Mouse (Mus musculus) liver, adult 2 months (tissue): ENCODE results near the gene Wbp1l. TPM values are rescaled to one million over a fixed set of nuclear protein-coding genes. Genes with fewer than 3 reads are reported as not detected.

Experiments used
- DNase-seq: peaks from one replicate; pipeline ENCODE4 v3.0.0-alpha.2; 2011; ENCODE audit warnings: low read depth, low spot score; ENCODE audit errors: extremely low read depth
- H3K27ac ChIP-seq: fragments of 200-500 bp; replicated peaks from 2 replicates; pipeline ENCODE4 v1.5.1; 2012; ENCODE audit warnings: low read depth, mild to moderate bottlenecking, control low read depth, inconsistent platforms, low read length; ENCODE audit not compliant: insufficient read depth
- H3K27me3 ChIP-seq: fragments of 200-500 bp; 2 replicates; pipeline ENCODE4 v1.6.1; 2012; ENCODE audit warnings: mild to moderate bottlenecking, moderate library complexity, low read length, inconsistent platforms; ENCODE audit not compliant: control insufficient read depth, insufficient read depth
- H3K36me3 ChIP-seq: fragments of 200-500 bp; 2 replicates; pipeline ENCODE4 v1.6.1; 2012; ENCODE audit warnings: low read length, inconsistent platforms; ENCODE audit not compliant: control insufficient read depth, insufficient read depth
- H3K4me1 ChIP-seq: fragments of 200-500 bp; 2 replicates; pipeline ENCODE4 v1.6.1; 2011; ENCODE audit warnings: low read length; ENCODE audit not compliant: control insufficient read depth, insufficient read depth
- H3K4me3 ChIP-seq: fragments of 200-500 bp; 2 replicates; pipeline ENCODE4 v1.5.1; 2011; ENCODE audit warnings: low read depth, mild to moderate bottlenecking, control low read depth, low read length, moderate library complexity; ENCODE audit not compliant: insufficient read depth
- H3K79me2 ChIP-seq: fragments of 200-500 bp; 2 replicates; pipeline ENCODE4 v1.6.1; 2012; ENCODE audit warnings: inconsistent platforms, mild to moderate bottlenecking, low read length, moderate library complexity; ENCODE audit not compliant: control insufficient read depth, insufficient read depth
- H3K9ac ChIP-seq: fragments of 200-500 bp; 2 replicates; pipeline ENCODE4 v1.6.1; 2012; ENCODE audit warnings: low read depth, mild to moderate bottlenecking, control low read depth, inconsistent platforms, low read length
- CTCF ChIP-seq: fragments of 200-500 bp; IDR thresholded peaks from 2 replicates; pipeline ENCODE4 v1.5.1; 2011; ENCODE audit warnings: low read depth, low read length, control low read depth
- POLR2A ChIP-seq: fragments of 200-500 bp; IDR thresholded peaks from 2 replicates; pipeline ENCODE4 v1.6.1; 2011; ENCODE audit warnings: low read length, control low read depth; ENCODE audit not compliant: insufficient read depth; ENCODE audit errors: extremely low read depth
- WGBS: fragments of 180-500 bp; shearing (Covaris S2); methylation state at CpG from one replicate; pipeline ENCODE4 v1.1.7; 2018; 5-methylcytosine and 5-hydroxymethylcytosine counted together
- polyA plus RNA-seq: library from polyadenylated mRNA; depleted of rRNA; stranded (reverse); fragments of >200 nt; gene quantifications from 2 replicates; pipeline ENCODE4 v1.2.3, GENCODE M21; 2012
- total RNA-seq: library from RNA; depleted of rRNA; stranded (reverse); fragments of >200 nt; gene quantifications from 2 replicates; pipeline ENCODE4 v1.2.3, GENCODE M21; 2014

The Wbp1l gene
- total and polyA plus RNA-seq, 2 experiments: 66.7 to 140 TPM

GRCm38 (mm10) chr19:46665474-46665873 lies 66.6 kb downstream of the Wbp1l start:
- TF ChIP-seq POLR2A: no peak
- no peak for TF ChIP-seq CTCF
- no peak overlapping the region for H3K9ac ChIP-seq
- no peak overlapping the region for H3K4me3 ChIP-seq
- DNase-seq: peak; percentile 5
- no peaks in the 10 kb centered on the region for H3K79me2 ChIP-seq
- peaks cover 31% of the 10 kb centered on the region for H3K4me1 ChIP-seq
- 84% methylated on average over 7 of the region's 7 CpGs for WGBS
- no peaks in the 10 kb centered on the region for H3K27me3 ChIP-seq
- no peaks in the 10 kb centered on the region for H3K36me3 ChIP-seq
- H3K27ac ChIP-seq: no peak overlapping the region

GRCm38 (mm10) chr19:46667300-46667699 lies 68.4 kb downstream of the Wbp1l start:
- DNase-seq: no peak
- peaks cover 27% of the 10 kb centered on the region for H3K4me1 ChIP-seq
- 41% methylated on average over 11 of the region's 11 CpGs for WGBS
- no peaks in the 10 kb centered on the region for H3K36me3 ChIP-seq
- H3K79me2 ChIP-seq: no peaks in the 10 kb centered on the region
- TF ChIP-seq CTCF: no peak
- no peak for TF ChIP-seq POLR2A
- H3K9ac ChIP-seq: no peak overlapping the region
- no peaks in the 10 kb centered on the region for H3K27me3 ChIP-seq
- H3K4me3 ChIP-seq: no peak overlapping the region
- peak overlapping the region; percentile 73 for H3K27ac ChIP-seq

- Histone ChIP-seq H3K27ac (peak overlapping the region; percentile 73), H3K36me3 (no peaks in the 10 kb centered on the region), H3K79me2 (no peaks in the 10 kb centered on the region), H3K4me1 (peaks cover 30% of the 10 kb centered on the region), H3K27me3 (no peaks in the 10 kb centered on the region), H3K4me3 (0 out of 2 replicates have a peak overlapping the region, but pooled peaks have one; percentile 0), H3K9ac (peak overlapping the region; percentile 19)
- TF ChIP-seq CTCF (no peak), POLR2A (no peak)
- 26% methylated on average over 10 of the region's 10 CpGs for WGBS
- peak; percentile 100 for DNase-seq
These were observed 69.4 kb downstream of the Wbp1l start for GRCm38 (mm10) chr19:46668263-46668662.

- H3K27ac ChIP-seq: no peak overlapping the region
- TF ChIP-seq POLR2A (no peak), CTCF (no peak)
- WGBS: 79% methylated on average over 5 of the region's 5 CpGs
- peaks cover 32% of the 10 kb centered on the region for H3K4me1 ChIP-seq
- H3K27me3 ChIP-seq: no peaks in the 10 kb centered on the region
- DNase-seq: peak; percentile 15
- H3K79me2 ChIP-seq: no peaks in the 10 kb centered on the region
- H3K9ac ChIP-seq: peak overlapping the region; percentile 19; the same call in 1 of the 2 replicates
- H3K36me3 ChIP-seq: no peaks in the 10 kb centered on the region
- no peak overlapping the region for H3K4me3 ChIP-seq
These were observed 70.9 kb downstream of the Wbp1l start for GRCm38 (mm10) chr19:46669802-46670201.

- H3K9ac ChIP-seq: no peak overlapping the region
- WGBS: 31% methylated on average over 13 of the region's 13 CpGs
- H3K79me2 ChIP-seq: no peaks in the 10 kb centered on the region
- no peak overlapping the region for H3K27ac ChIP-seq
- DNase-seq: peak; percentile 53
- no peak overlapping the region for H3K4me3 ChIP-seq
- peaks cover 39% of the 10 kb centered on the region for H3K4me1 ChIP-seq
- no peaks in the 10 kb centered on the region for H3K36me3 ChIP-seq
- TF ChIP-seq CTCF (peak; percentile 96), POLR2A (no peak)
- H3K27me3 ChIP-seq: no peaks in the 10 kb centered on the region
These were observed 71.8 kb downstream of the Wbp1l start for GRCm38 (mm10) chr19:46670691-46671090.

- TF ChIP-seq POLR2A (no peak), CTCF (no peak)
- Histone ChIP-seq H3K36me3 (no peaks in the 10 kb centered on the region), H3K4me1 (peaks cover 32% of the 10 kb centered on the region), H3K79me2 (no peaks in the 10 kb centered on the region), H3K27ac (peak within 1 kb of the TSS; percentile 50), H3K9ac (peak within 1 kb of the TSS; percentile 45; the same call in 1 of the 2 replicates), H3K4me3 (no peak within 1 kb of the TSS), H3K27me3 (no peaks in the 10 kb centered on the region)
- DNase-seq: peak; percentile 100
- 22% methylated on average over 5 of the region's 5 CpGs for WGBS
These were observed 74.0 kb downstream of the Wbp1l start, which contains the start of gene Cyp17a1 for GRCm38 (mm10) chr19:46672766-46673418. Gene Cyp17a1 (minus strand): TSS chr19:46673172.
